Mouse (Mus musculus): ENCODE results near the gene Gm4353.

GRCm38 (mm10) chr7:116039196-116039537 is 45.3 kb downstream of the Gm4353 start, which contains the start of gene 1110004F10Rik:
- TF ChIP-seq GATA1 (IDR thresholded peaks at IDR 0.05; ENCODE audit: borderline replicate concordance, low read length): no peak
- TF ChIP-seq FLI1 (IDR thresholded peaks at IDR 0.05; ENCODE audit: low read length): no peak

Data from megakaryocyte, embryonic 14.5 days (primary cell).